Mouse (Mus musculus) midbrain, embryonic 13.5 days (tissue): ENCODE measurements around the gene Pdcd11. TPM values are rescaled to one million over a fixed set of nuclear protein-coding genes. Genes with fewer than 3 reads are reported as not detected.
A peak's percentile ranks its signal among the peaks of the same experiment; 100 is the strongest.

Experiments
- ATAC-seq: fragments of 200-750 bp; cut with Nextera tagmentation; 2 replicates; pipeline ENCODE4 v1.8.0; 2017; ENCODE audit warnings: mild to moderate bottlenecking, moderate TSS enrichment, moderate library complexity
- H3K27ac ChIP-seq: fragments of 300-500 bp; sonication (generic); 2 replicates; pipeline ENCODE4 v1.5.1; 2015; ENCODE audit warnings: inconsistent platforms, mild to moderate bottlenecking, moderate library complexity
- H3K27me3 ChIP-seq: fragments of 300-500 bp; sonication (generic); 2 replicates; pipeline ENCODE4 v1.6.1; 2015; ENCODE audit warnings: mild to moderate bottlenecking, inconsistent platforms
- H3K36me3 ChIP-seq: fragments of 300-500 bp; sonication (generic); 2 replicates; pipeline ENCODE4 v1.6.1; 2015; ENCODE audit warnings: mild to moderate bottlenecking, inconsistent platforms
- H3K4me1 ChIP-seq: fragments of 300-500 bp; sonication (generic); replicated peaks from 2 replicates; pipeline ENCODE4 v1.6.1; 2015; ENCODE audit warnings: inconsistent platforms
- H3K4me2 ChIP-seq: fragments of 300-500 bp; sonication (generic); replicated peaks from 2 replicates; pipeline ENCODE4 v1.6.1; 2015; ENCODE audit warnings: moderate library complexity, mild to moderate bottlenecking, inconsistent platforms
- H3K4me3 ChIP-seq: fragments of 300-500 bp; sonication (generic); replicated peaks from 2 replicates; pipeline ENCODE4 v1.5.1; 2015; ENCODE audit warnings: mild to moderate bottlenecking, inconsistent platforms
- H3K9ac ChIP-seq: fragments of 300-500 bp; sonication (generic); replicated peaks from 2 replicates; pipeline ENCODE4 v1.6.1; 2015; ENCODE audit warnings: mild to moderate bottlenecking, inconsistent platforms
- H3K9me3 ChIP-seq: fragments of 300-500 bp; sonication (generic); 2 replicates; pipeline ENCODE4 v1.6.1; 2016; ENCODE audit warnings: mild to moderate bottlenecking, inconsistent platforms
- WGBS: fragments of 180-500 bp; shearing (Covaris S2); methylation state at CpG from one replicate; pipeline ENCODE4 v1.1.7; 2015; 5-methylcytosine and 5-hydroxymethylcytosine counted together
- polyA plus RNA-seq: library from polyadenylated mRNA; unstranded; fragments of >200 nt; fragmentation: Nextera tagmentation; extraction: Ambion mirVana; gene quantifications from 2 replicates; pipeline ENCODE4 v1.2.1, GENCODE M21; 2015

The Pdcd11 gene
- polyA plus RNA-seq, 1 experiment from 2014 or later, result 8.0 TPM

DNA sequence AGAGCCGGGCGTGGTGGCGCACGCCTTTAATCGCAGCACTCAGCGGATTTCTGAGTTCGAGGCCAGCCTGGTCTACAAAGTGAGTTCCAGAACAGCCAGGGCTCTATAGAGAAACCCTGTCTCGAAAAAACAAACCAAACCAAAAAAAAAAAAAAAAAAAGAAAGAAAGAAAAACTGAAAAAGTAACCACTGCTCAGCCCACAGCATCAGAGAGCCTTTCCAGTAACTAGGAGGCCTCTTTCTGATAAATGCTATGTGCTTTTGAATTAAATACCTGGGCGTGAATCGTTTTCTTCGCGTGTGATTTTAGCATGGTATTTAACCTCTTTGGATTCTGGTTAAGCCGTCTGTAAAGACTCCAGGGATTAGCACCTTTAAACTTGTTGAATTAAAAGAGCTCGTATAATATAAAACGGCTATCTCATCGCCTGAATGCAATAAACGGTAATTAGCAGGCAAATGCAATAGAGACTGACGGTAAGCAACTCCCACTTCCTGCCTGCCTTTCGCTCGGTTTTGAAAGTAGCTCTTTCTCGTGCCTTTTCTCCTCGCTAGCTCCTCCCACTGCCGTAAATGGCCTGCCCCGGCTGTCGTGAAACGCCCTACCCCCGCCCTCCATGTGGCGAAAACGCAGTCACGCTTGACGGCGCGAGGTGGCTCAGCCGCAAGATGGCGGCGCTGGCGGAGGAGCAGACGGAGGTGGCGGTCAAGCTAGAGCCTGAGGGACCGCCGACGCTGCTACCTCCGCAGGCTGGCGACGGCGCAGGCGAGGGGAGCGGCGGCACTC is 23.3 kb upstream of the Pdcd11 start, which contains the start of gene Taf5:
TSS of gene Taf5 (plus strand) at position 651 of the 787 bp plus-strand sequence.
- 11% methylated on average over 49 of the region's 49 CpGs for WGBS

GRCm38 (mm10) chr19:47067924-47068611 is 22.5 kb upstream of the Pdcd11 start:
- peak; percentile 94 for ATAC-seq
- H3K9me3 ChIP-seq, result no peaks in the 10 kb centered on the region
- H3K36me3 ChIP-seq, result peaks cover 22% of the 10 kb centered on the region
- H3K9ac ChIP-seq, result peak overlapping the region; percentile 92
- H3K4me1 ChIP-seq, result peaks cover 13% of the 10 kb centered on the region
- H3K4me2 ChIP-seq, result peak overlapping the region; percentile 58
- H3K27ac ChIP-seq, result peak overlapping the region; percentile 89
- peak overlapping the region; percentile 92 for H3K4me3 ChIP-seq
- no peaks in the 10 kb centered on the region for H3K27me3 ChIP-seq
- WGBS, result under 1% methylated on average over 65 of the region's 72 CpGs

More for the DNA sequence above, 23.3 kb upstream of the Pdcd11 start, which contains the start of gene Taf5:
- peaks cover 14% of the 10 kb centered on the region for H3K36me3 ChIP-seq
- peak within 1 kb of the TSS; percentile 58 for H3K4me2 ChIP-seq
- H3K9ac ChIP-seq, result peak within 1 kb of the TSS; percentile 92
- peak; percentile 78 for ATAC-seq
- H3K9me3 ChIP-seq, result no peaks in the 10 kb centered on the region
- H3K4me1 ChIP-seq, result peaks cover 13% of the 10 kb centered on the region
- H3K27ac ChIP-seq, result peak within 1 kb of the TSS; percentile 89
- H3K27me3 ChIP-seq, result no peaks in the 10 kb centered on the region
- H3K4me3 ChIP-seq, result peak within 1 kb of the TSS; percentile 92

GRCm38 (mm10) chr19:47088226-47088625 is 2.3 kb upstream of the Pdcd11 start:
- ATAC-seq, result no peak
- Histone ChIP-seq H3K9ac (no peak overlapping the region), H3K9me3 (no peaks in the 10 kb centered on the region), H3K4me2 (no peak overlapping the region), H3K4me3 (no peak overlapping the region), H3K27me3 (no peaks in the 10 kb centered on the region), H3K27ac (no peak overlapping the region), H3K36me3 (peaks cover 31% of the 10 kb centered on the region), H3K4me1 (peaks cover 31% of the 10 kb centered on the region)
- 93% methylated on average over 3 of the region's 3 CpGs for WGBS

DNA sequence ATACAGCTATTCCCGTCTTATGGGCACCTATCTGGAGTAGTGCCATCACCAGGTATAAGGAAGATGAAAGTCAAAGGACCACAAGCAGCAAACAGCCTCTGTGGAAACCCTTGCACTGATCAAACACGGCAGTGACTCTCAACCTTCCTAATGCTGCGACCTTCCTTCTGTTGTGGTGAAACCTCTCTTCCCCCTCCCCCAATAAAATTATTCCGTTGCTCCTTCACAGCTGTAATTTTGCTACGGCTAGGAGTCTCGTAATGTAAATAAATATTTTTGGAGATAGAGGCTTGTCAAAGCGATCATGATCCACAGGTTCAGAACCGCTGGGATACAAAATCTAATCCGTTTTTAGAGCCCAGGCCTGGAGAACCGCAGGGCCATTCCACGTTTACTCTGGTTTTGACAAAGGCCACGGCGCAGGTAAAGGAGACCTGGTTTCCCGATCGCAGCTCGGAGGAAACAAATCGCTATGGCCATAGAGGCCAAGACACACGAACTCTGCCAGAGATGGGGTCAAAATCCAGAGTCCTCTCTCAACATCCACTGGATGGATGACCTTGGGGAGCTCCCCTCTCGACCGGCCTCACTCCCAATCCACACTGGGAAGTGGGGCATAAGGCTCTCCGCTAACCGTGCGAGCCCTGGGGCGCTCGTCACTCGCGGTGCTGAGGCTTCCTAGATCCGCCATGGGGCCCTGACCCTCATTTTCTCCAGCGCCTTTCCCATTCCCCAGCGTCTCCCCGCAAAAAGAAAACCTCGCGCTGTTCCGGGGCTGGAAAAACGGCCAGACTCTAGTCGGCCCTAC is 646 bp upstream of the Pdcd11 start:
- Histone ChIP-seq H3K4me1 (peaks cover 31% of the 10 kb centered on the region), H3K27ac (peak overlapping the region; percentile 88), H3K9ac (peak overlapping the region; percentile 93), H3K36me3 (peaks cover 27% of the 10 kb centered on the region), H3K9me3 (no peaks in the 10 kb centered on the region), H3K27me3 (no peaks in the 10 kb centered on the region), H3K4me3 (peak overlapping the region; percentile 95), H3K4me2 (peak overlapping the region; percentile 81)
- WGBS, result 2% methylated on average over 36 of the region's 36 CpGs
- peak; percentile 78 for ATAC-seq

DNA sequence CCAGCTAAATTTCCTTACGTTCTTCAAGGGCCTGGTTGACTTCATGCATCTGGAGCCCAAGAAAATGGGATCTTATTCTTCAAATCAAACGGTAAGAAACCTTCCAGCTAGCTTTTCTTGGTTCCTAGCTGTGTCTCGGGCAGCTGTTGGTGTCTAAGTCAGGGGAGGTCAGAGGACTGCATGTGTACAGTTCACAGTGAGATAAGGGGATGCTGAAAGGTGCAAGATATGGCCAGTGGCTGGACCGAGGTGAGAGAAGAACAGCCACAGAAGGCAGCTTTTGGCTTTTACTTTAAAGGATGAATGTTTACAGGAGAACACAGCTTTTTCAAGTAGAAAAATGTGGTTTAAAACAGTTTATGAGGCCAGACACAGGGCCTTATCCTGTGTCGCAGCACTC is 10.5 kb downstream of the Pdcd11 start:
- Histone ChIP-seq H3K4me1 (no peaks in the 10 kb centered on the region), H3K9me3 (no peaks in the 10 kb centered on the region), H3K4me2 (no peak overlapping the region), H3K9ac (no peak overlapping the region), H3K4me3 (no peak overlapping the region), H3K27me3 (no peaks in the 10 kb centered on the region), H3K27ac (no peak overlapping the region), H3K36me3 (peaks cover 99% of the 10 kb centered on the region)
- ATAC-seq, result no peak
- WGBS, result 94% methylated on average over 5 of the region's 5 CpGs

- 96% methylated on average over 9 of the region's 9 CpGs for WGBS
- Histone ChIP-seq H3K4me3 (no peak overlapping the region), H3K4me2 (no peak overlapping the region), H3K4me1 (no peaks in the 10 kb centered on the region), H3K27ac (no peak overlapping the region), H3K9ac (no peak overlapping the region), H3K36me3 (peaks cover 100% of the 10 kb centered on the region), H3K27me3 (no peaks in the 10 kb centered on the region), H3K9me3 (no peaks in the 10 kb centered on the region)
- ATAC-seq, result no peak
These were observed 14.2 kb downstream of the Pdcd11 start for GRCm38 (mm10) chr19:47104641-47105271.

- 85% methylated on average over 2 of the region's 2 CpGs for WGBS
These were observed 28.1 kb downstream of the Pdcd11 start for GRCm38 (mm10) chr19:47118634-47119033.

GRCm38 (mm10) chr19:47121054-47121453 is 30.5 kb downstream of the Pdcd11 start:
- WGBS, result 45% methylated on average over 4 of the region's 4 CpGs
- no peak overlapping the region for H3K4me3 ChIP-seq
- no peak overlapping the region for H3K9ac ChIP-seq
- no peak overlapping the region for H3K27ac ChIP-seq
- H3K9me3 ChIP-seq, result no peaks in the 10 kb centered on the region
- H3K36me3 ChIP-seq, result peaks cover 78% of the 10 kb centered on the region
- no peak overlapping the region for H3K4me2 ChIP-seq
- H3K27me3 ChIP-seq, result no peaks in the 10 kb centered on the region
- ATAC-seq, result no peak
- H3K4me1 ChIP-seq, result no peaks in the 10 kb centered on the region

More at GRCm38 (mm10) chr19:47118634-47119033, 28.1 kb downstream of the Pdcd11 start:
- no peak overlapping the region for H3K4me2 ChIP-seq
- H3K36me3 ChIP-seq, result peaks cover 76% of the 10 kb centered on the region
- H3K27ac ChIP-seq, result no peak overlapping the region
- H3K27me3 ChIP-seq, result no peaks in the 10 kb centered on the region
- H3K4me1 ChIP-seq, result no peaks in the 10 kb centered on the region
- ATAC-seq, result no peak
- no peak overlapping the region for H3K4me3 ChIP-seq
- no peaks in the 10 kb centered on the region for H3K9me3 ChIP-seq
- no peak overlapping the region for H3K9ac ChIP-seq

DNA sequence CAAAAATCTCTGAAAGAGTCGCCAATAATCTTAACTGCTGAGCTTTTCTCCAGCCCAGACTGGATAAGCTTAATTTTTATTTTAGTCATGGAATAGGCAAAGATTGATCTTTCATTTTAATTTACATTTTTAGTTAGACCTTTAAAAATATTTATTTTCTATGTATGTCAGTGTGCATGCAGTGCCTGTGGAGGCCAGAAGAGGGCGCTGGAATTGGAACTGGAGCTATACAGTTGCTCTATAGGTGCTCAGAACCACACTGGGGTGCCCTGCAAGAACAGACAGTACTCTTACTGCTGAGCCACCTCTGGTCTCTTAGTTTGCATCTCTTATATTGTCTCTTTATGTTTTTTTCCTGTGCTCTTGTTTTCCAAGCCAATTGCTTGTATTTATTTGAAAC is 32.2 kb downstream of the Pdcd11 start:
- no peaks in the 10 kb centered on the region for H3K9me3 ChIP-seq
- no peaks in the 10 kb centered on the region for H3K4me1 ChIP-seq
- no peak for ATAC-seq
- H3K36me3 ChIP-seq, result peaks cover 78% of the 10 kb centered on the region
- no peaks in the 10 kb centered on the region for H3K27me3 ChIP-seq
- H3K4me3 ChIP-seq, result no peak overlapping the region
- no peak overlapping the region for H3K27ac ChIP-seq
- no peak overlapping the region for H3K9ac ChIP-seq
- H3K4me2 ChIP-seq, result no peak overlapping the region
- WGBS, result 24% methylated on average over 2 of the region's 2 CpGs

DNA sequence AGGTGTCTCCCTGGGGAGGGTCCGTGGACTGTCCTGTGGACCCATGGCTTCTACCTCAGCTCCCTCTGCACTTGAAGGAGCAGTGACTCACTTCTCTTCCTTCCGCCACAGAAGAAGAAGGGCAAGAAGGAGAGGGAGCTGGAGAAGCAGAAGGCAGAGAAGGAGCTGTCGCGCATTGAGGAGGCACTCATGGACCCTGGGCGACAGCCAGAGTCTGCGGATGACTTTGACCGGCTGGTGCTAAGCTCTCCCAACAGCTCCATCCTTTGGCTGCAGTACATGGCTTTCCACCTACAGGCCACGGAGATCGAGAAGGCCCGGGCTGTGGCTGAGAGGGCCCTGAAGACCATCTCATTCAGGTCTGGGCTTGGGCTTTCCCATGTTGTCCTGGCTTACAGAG is 37.6 kb downstream of the Pdcd11 start:
- Histone ChIP-seq H3K36me3 (peaks cover 95% of the 10 kb centered on the region), H3K9ac (no peak overlapping the region), H3K9me3 (no peaks in the 10 kb centered on the region), H3K27ac (no peak overlapping the region), H3K4me3 (no peak overlapping the region), H3K4me1 (no peaks in the 10 kb centered on the region), H3K27me3 (no peaks in the 10 kb centered on the region), H3K4me2 (no peak overlapping the region)
- no peak for ATAC-seq
- 97% methylated on average over 10 of the region's 10 CpGs for WGBS

DNA sequence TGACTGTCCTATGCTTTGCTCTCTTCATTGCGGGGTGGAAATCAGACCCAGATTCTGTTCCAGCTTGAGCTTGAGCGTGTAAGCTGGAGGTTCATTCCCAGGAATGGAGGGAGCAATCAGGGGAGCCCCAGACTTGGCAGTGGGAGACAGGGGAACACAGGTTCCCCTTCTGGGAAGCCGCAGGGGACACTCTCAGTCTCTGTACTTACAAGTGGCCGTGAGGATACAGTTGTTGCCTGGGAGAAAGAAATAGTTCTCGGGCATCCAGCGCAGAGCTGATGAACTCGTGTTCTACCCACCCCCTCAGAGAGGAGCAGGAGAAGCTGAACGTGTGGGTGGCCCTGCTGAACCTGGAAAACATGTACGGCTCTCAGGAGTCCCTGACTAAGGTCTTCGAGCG is 38.3 kb downstream of the Pdcd11 start:
- WGBS, result 91% methylated on average over 11 of the region's 11 CpGs
- Histone ChIP-seq H3K27me3 (no peaks in the 10 kb centered on the region), H3K4me3 (no peak overlapping the region), H3K4me2 (no peak overlapping the region), H3K9ac (no peak overlapping the region), H3K4me1 (no peaks in the 10 kb centered on the region), H3K27ac (no peak overlapping the region), H3K36me3 (peaks cover 97% of the 10 kb centered on the region), H3K9me3 (no peaks in the 10 kb centered on the region)
- no peak for ATAC-seq
